Mouse (Mus musculus): ENCODE measurements around the gene Dpm3. TPM values are rescaled to one million over a fixed set of nuclear protein-coding genes. Genes with fewer than 3 reads are reported as not detected.
A peak's percentile ranks its signal among the peaks of the same experiment; 100 is the strongest.

Gene Dpm3
- total and polyA plus RNA-seq, 3 experiments, result 237 to 271 TPM; not detected in 1

DNA sequence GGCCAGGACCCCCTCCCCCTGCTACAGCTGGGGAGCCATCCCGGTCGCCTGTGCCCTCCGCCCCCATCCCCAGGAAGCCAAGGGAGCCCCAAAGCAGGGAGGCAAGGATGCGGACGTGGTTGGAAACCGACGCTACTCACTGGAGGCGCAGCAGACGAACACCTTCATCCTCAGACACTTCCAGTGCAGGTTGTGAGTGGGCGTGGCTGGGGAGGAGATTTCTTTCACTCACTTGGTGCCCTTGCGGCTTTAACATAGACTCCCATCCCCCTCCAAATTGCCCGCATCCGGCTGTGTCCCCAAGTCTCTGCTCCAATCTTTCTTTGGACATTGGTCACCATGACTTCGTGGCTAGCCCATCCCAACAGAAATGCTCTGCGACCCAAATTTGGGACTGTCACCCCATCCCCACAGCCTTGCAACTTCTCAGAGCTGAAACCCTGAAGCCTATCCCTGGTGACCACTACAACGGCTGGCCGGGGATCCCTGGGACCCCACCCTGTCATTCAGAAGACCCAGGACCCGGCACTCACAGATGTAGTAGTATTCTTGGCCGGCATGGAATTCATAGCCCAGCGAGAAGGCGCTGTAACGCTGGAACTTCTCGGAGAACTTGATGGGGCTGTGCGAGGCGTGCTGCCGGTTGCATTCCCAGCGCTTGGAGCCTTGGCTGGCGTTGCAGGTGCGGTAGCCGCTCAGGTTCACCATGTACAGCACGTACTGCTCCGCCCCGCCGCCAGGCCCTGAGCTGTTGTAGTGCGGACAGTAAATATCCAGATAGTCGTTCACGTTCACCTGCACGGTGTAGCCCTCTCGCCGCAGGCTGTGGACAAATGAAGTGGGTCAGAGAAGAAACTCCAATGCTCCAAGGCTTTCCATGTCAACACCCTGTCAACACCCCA, 57.0 kb downstream of the Dpm3 start:
- Histone ChIP-seq H3K27me3 (ENCODE audit: control insufficient read depth in 1 of 2, insufficient read depth in 2 of 2, low read length in 2 of 2) (peaks cover 19 to 28% of the 10 kb centered on the region in 2 experiments), H3K4me3 (ENCODE audit: control insufficient read depth in 1 of 2, insufficient read depth in 1 of 2, low read depth in 2 of 2, low read length in 2 of 2) (no peak overlapping the region), H3K27ac (ENCODE audit: control insufficient read depth, low read depth, low read length) (no peak overlapping the region), H3K9me3 (replicated peaks; ENCODE audit: insufficient read depth, low read length) (no peaks in the 10 kb centered on the region), H3K9ac (ENCODE audit: control insufficient read depth, low read depth, low read length, poor library complexity, severe bottlenecking) (no peak overlapping the region), H3K79me2 (ENCODE audit: control insufficient read depth, insufficient read depth, low read length, poor library complexity) (no peaks in the 10 kb centered on the region), H3K36me3 (ENCODE audit: control insufficient read depth in 1 of 2, insufficient read depth in 2 of 2, low read length in 2 of 2) (no peaks in the 10 kb centered on the region), H3K4me1 (ENCODE audit: control insufficient read depth in 1 of 2, insufficient read depth in 2 of 2, low read length in 2 of 2) (no peaks in the 10 kb centered on the region; a peak in 1 of 4 replicates)
- DNase-seq (ENCODE audit: low read depth, low spot score), result peak; percentile 31
- no peak for TF ChIP-seq POLR2AphosphoS5 (IDR thresholded peaks at IDR 0.05; ENCODE audit: borderline replicate concordance, low read depth, low read length)

Other genes starting within 250 kb of the Dpm3 start
- gene Rusc1, start 166.0 kb upstream of the Dpm3 start, total RNA-seq (2012; rRNA removed), result 32.2 and 40.8 TPM in 2 replicates
- 10 to 100 TPM in 1 of 2 experiments, not detected in 1; 58.9 TPM for gene Rusc1, start 166.0 kb upstream of the Dpm3 start, polyA plus RNA-seq (2012; ENCODE audit: insufficient read depth in 1 of 2, insufficient read length in 2 of 2, low read depth in 1 of 2, low replicate concordance in 2 of 2, missing spikeins in 1 of 2)
- gene Gm43738, start 158.3 kb upstream of the Dpm3 start, total RNA-seq (2012; rRNA removed), result not detected in 2 replicates
- not detected for gene Gm43738, start 158.3 kb upstream of the Dpm3 start, polyA plus RNA-seq (2012; ENCODE audit: insufficient read depth in 1 of 2, insufficient read length in 2 of 2, low read depth in 1 of 2, low replicate concordance in 2 of 2, missing spikeins in 1 of 2)
- 239 and 267 TPM in 2 replicates for gene Fdps, start 157.4 kb upstream of the Dpm3 start, total RNA-seq (2012; rRNA removed)
- 100 to 1,000 TPM in 1 of 2 experiments, not detected in 1; 226 TPM for gene Fdps, start 157.4 kb upstream of the Dpm3 start, polyA plus RNA-seq (2012; ENCODE audit: insufficient read depth in 1 of 2, insufficient read length in 2 of 2, low read depth in 1 of 2, low replicate concordance in 2 of 2, missing spikeins in 1 of 2)
- 41.1 and 53.2 TPM in 2 replicates for gene Pklr, start 123.2 kb upstream of the Dpm3 start, total RNA-seq (2012; rRNA removed)
- gene Pklr, start 123.2 kb upstream of the Dpm3 start, polyA plus RNA-seq (2012; ENCODE audit: insufficient read depth in 1 of 2, insufficient read length in 2 of 2, low read depth in 1 of 2, low replicate concordance in 2 of 2, missing spikeins in 1 of 2), result 100 to 1,000 TPM; 133 to 185 TPM
- 4.0 TPM in 2 replicates for gene Hcn3, start 99.2 kb upstream of the Dpm3 start, total RNA-seq (2012; rRNA removed)
- 1 to 10 TPM in 1 of 2 experiments, not detected in 1; 7.4 TPM for gene Hcn3, start 99.2 kb upstream of the Dpm3 start, polyA plus RNA-seq (2012; ENCODE audit: insufficient read depth in 1 of 2, insufficient read length in 2 of 2, low read depth in 1 of 2, low replicate concordance in 2 of 2, missing spikeins in 1 of 2)
- gene Clk2, start 94.6 kb upstream of the Dpm3 start, total RNA-seq (2012; rRNA removed), result 27.5 and 28.2 TPM in 2 replicates
- 100 to 1,000 TPM in 1 of 2 experiments, 10 to 100 TPM in 1; 83.6 to 138 TPM for gene Clk2, start 94.6 kb upstream of the Dpm3 start, polyA plus RNA-seq (2012; ENCODE audit: insufficient read depth in 1 of 2, insufficient read length in 2 of 2, low read depth in 1 of 2, low replicate concordance in 2 of 2, missing spikeins in 1 of 2)
- 78.1 and 101 TPM in 2 replicates for gene Scamp3, start 81.9 kb upstream of the Dpm3 start, total RNA-seq (2012; rRNA removed)
- 100 to 1,000 TPM in 1 of 2 experiments, not detected in 1; 287 TPM for gene Scamp3, start 81.9 kb upstream of the Dpm3 start, polyA plus RNA-seq (2012; ENCODE audit: insufficient read depth in 1 of 2, insufficient read length in 2 of 2, low read depth in 1 of 2, low replicate concordance in 2 of 2, missing spikeins in 1 of 2)
- 6.2 and 7.0 TPM in 2 replicates for gene Fam189b, start 76.2 kb upstream of the Dpm3 start, total RNA-seq (2012; rRNA removed)
- gene Fam189b, start 76.2 kb upstream of the Dpm3 start, polyA plus RNA-seq (2012; ENCODE audit: insufficient read depth in 1 of 2, insufficient read length in 2 of 2, low read depth in 1 of 2, low replicate concordance in 2 of 2, missing spikeins in 1 of 2), result 10 to 100 TPM in 1 of 2 experiments, not detected in 1; 35.3 TPM
- 42.8 and 49.1 TPM in 2 replicates for gene Gba, start 56.4 kb upstream of the Dpm3 start, total RNA-seq (2012; rRNA removed)
- gene Gba, start 56.4 kb upstream of the Dpm3 start, polyA plus RNA-seq (2012; ENCODE audit: insufficient read depth in 1 of 2, insufficient read length in 2 of 2, low read depth in 1 of 2, low replicate concordance in 2 of 2, missing spikeins in 1 of 2), result 10 to 100 TPM in 1 of 2 experiments, not detected in 1; 55.0 TPM
- 1.8 and 3.4 TPM in 2 replicates for gene Thbs3, start 44.2 kb upstream of the Dpm3 start, total RNA-seq (2012; rRNA removed)
- gene Thbs3, start 44.2 kb upstream of the Dpm3 start, polyA plus RNA-seq (2012; ENCODE audit: insufficient read depth in 1 of 2, insufficient read length in 2 of 2, low read depth in 1 of 2, low replicate concordance in 2 of 2, missing spikeins in 1 of 2), result 1 to 10 TPM in 1 of 2 experiments, not detected in 1; 4.9 TPM
- 312 and 314 TPM in 2 replicates for gene Mtx1, start 32.3 kb upstream of the Dpm3 start, total RNA-seq (2012; rRNA removed)
- gene Mtx1, start 32.3 kb upstream of the Dpm3 start, polyA plus RNA-seq (2012; ENCODE audit: insufficient read depth in 1 of 2, insufficient read length in 2 of 2, low read depth in 1 of 2, low replicate concordance in 2 of 2, missing spikeins in 1 of 2), result 100 to 1,000 TPM in 1 of 2 experiments, not detected in 1; 369 TPM
- 0.04 and 0.13 TPM in 2 replicates for gene Muc1, start 30.3 kb upstream of the Dpm3 start, total RNA-seq (2012; rRNA removed)
- gene Muc1, start 30.3 kb upstream of the Dpm3 start, polyA plus RNA-seq (2012; ENCODE audit: insufficient read depth in 1 of 2, insufficient read length in 2 of 2, low read depth in 1 of 2, low replicate concordance in 2 of 2, missing spikeins in 1 of 2), result 1 to 10 TPM in 1 of 2 experiments, not detected in 1; 1.1 TPM
- gene Krtcap2, start 13.4 kb upstream of the Dpm3 start, total RNA-seq (2012; rRNA removed), result 171 and 180 TPM in 2 replicates
- 100 to 1,000 TPM in 1 of 2 experiments, not detected in 1; 497 TPM for gene Krtcap2, start 13.4 kb upstream of the Dpm3 start, polyA plus RNA-seq (2012; ENCODE audit: insufficient read depth in 1 of 2, insufficient read length in 2 of 2, low read depth in 1 of 2, low replicate concordance in 2 of 2, missing spikeins in 1 of 2)
- 2.4 and 3.3 TPM in 2 replicates for gene Trim46, start 13.0 kb upstream of the Dpm3 start, total RNA-seq (2012; rRNA removed)
- 1 to 10 TPM in 1 of 2 experiments, not detected in 1; 7.7 TPM for gene Trim46, start 13.0 kb upstream of the Dpm3 start, polyA plus RNA-seq (2012; ENCODE audit: insufficient read depth in 1 of 2, insufficient read length in 2 of 2, low read depth in 1 of 2, low replicate concordance in 2 of 2, missing spikeins in 1 of 2)
- 17.2 and 22.5 TPM in 2 replicates for gene Slc50a1, start 11.2 kb downstream of the Dpm3 start, total RNA-seq (2012; rRNA removed)
- gene Slc50a1, start 11.2 kb downstream of the Dpm3 start, polyA plus RNA-seq (2012; ENCODE audit: insufficient read depth in 1 of 2, insufficient read length in 2 of 2, low read depth in 1 of 2, low replicate concordance in 2 of 2, missing spikeins in 1 of 2), result 10 to 100 TPM in 1 of 2 experiments, not detected in 1; 45.9 TPM
- not detected in 2 replicates for gene Efna1, start 21.8 kb downstream of the Dpm3 start, total RNA-seq (2012; rRNA removed)
- not detected for gene Efna1, start 21.8 kb downstream of the Dpm3 start, polyA plus RNA-seq (2012; ENCODE audit: insufficient read depth in 1 of 2, insufficient read length in 2 of 2, low read depth in 1 of 2, low replicate concordance in 2 of 2, missing spikeins in 1 of 2)
- gene Efna3, start 63.6 kb downstream of the Dpm3 start, total RNA-seq (2012; rRNA removed), result 0.54 and 0.78 TPM in 2 replicates
- 1 to 10 TPM in 1 of 2 experiments, not detected in 1; 1.2 TPM for gene Efna3, start 63.6 kb downstream of the Dpm3 start, polyA plus RNA-seq (2012; ENCODE audit: insufficient read depth in 1 of 2, insufficient read length in 2 of 2, low read depth in 1 of 2, low replicate concordance in 2 of 2, missing spikeins in 1 of 2)
- 1.4 and 1.9 TPM in 2 replicates for gene Efna4, start 78.7 kb downstream of the Dpm3 start, total RNA-seq (2012; rRNA removed)
- gene Efna4, start 78.7 kb downstream of the Dpm3 start, polyA plus RNA-seq (2012; ENCODE audit: insufficient read depth in 1 of 2, insufficient read length in 2 of 2, low read depth in 1 of 2, low replicate concordance in 2 of 2, missing spikeins in 1 of 2), result 1 to 10 TPM in 1 of 2 experiments, not detected in 1; 4.5 TPM
- gene Adam15, start 90.6 kb downstream of the Dpm3 start, total RNA-seq (2012; rRNA removed), result 15.3 and 16.9 TPM in 2 replicates
- gene Adam15, start 90.6 kb downstream of the Dpm3 start, polyA plus RNA-seq (2012; ENCODE audit: insufficient read depth in 1 of 2, insufficient read length in 2 of 2, low read depth in 1 of 2, low replicate concordance in 2 of 2, missing spikeins in 1 of 2), result 10 to 100 TPM in 1 of 2 experiments, not detected in 1; 43.2 TPM
- gene Dcst2, start 102.6 kb downstream of the Dpm3 start, total RNA-seq (2012; rRNA removed), result not detected in 2 replicates
- under 1 TPM in 1 of 2 experiments, not detected in 1; 0.06 TPM for gene Dcst2, start 102.6 kb downstream of the Dpm3 start, polyA plus RNA-seq (2012; ENCODE audit: insufficient read depth in 1 of 2, insufficient read length in 2 of 2, low read depth in 1 of 2, low replicate concordance in 2 of 2, missing spikeins in 1 of 2)
- 0.08 TPM in 1 of 2 replicates, not detected in the other for gene Dcst1, start 105.9 kb downstream of the Dpm3 start, total RNA-seq (2012; rRNA removed)
- under 1 TPM in 1 of 2 experiments, not detected in 1; 0.29 TPM for gene Dcst1, start 105.9 kb downstream of the Dpm3 start, polyA plus RNA-seq (2012; ENCODE audit: insufficient read depth in 1 of 2, insufficient read length in 2 of 2, low read depth in 1 of 2, low replicate concordance in 2 of 2, missing spikeins in 1 of 2)
- 8.1 and 8.5 TPM in 2 replicates for gene Zbtb7b, start 135.4 kb downstream of the Dpm3 start, total RNA-seq (2012; rRNA removed)
- gene Zbtb7b, start 135.4 kb downstream of the Dpm3 start, polyA plus RNA-seq (2012; ENCODE audit: insufficient read depth in 1 of 2, insufficient read length in 2 of 2, low read depth in 1 of 2, low replicate concordance in 2 of 2, missing spikeins in 1 of 2), result 10 to 100 TPM in 1 of 2 experiments, not detected in 1; 20.1 TPM
- not detected in 2 replicates for gene Lenep, start 143.4 kb downstream of the Dpm3 start, total RNA-seq (2012; rRNA removed)
- gene Lenep, start 143.4 kb downstream of the Dpm3 start, polyA plus RNA-seq (2012; ENCODE audit: insufficient read depth in 1 of 2, insufficient read length in 2 of 2, low read depth in 1 of 2, low replicate concordance in 2 of 2, missing spikeins in 1 of 2), result not detected
- gene Flad1, start 152.5 kb downstream of the Dpm3 start, total RNA-seq (2012; rRNA removed), result 38.0 and 42.9 TPM in 2 replicates
- gene Flad1, start 152.5 kb downstream of the Dpm3 start, polyA plus RNA-seq (2012; ENCODE audit: insufficient read depth in 1 of 2, insufficient read length in 2 of 2, low read depth in 1 of 2, low replicate concordance in 2 of 2, missing spikeins in 1 of 2), result 10 to 100 TPM in 1 of 2 experiments, not detected in 1; 54.2 TPM
- gene Cks1b, start 159.0 kb downstream of the Dpm3 start, total RNA-seq (2012; rRNA removed), result 271 and 292 TPM in 2 replicates
- 100 to 1,000 TPM; 177 to 438 TPM for gene Cks1b, start 159.0 kb downstream of the Dpm3 start, polyA plus RNA-seq (2012; ENCODE audit: insufficient read depth in 1 of 2, insufficient read length in 2 of 2, low read depth in 1 of 2, low replicate concordance in 2 of 2, missing spikeins in 1 of 2)
- gene Shc1, start 159.1 kb downstream of the Dpm3 start, total RNA-seq (2012; rRNA removed), result 41.9 and 49.2 TPM in 2 replicates
- gene Shc1, start 159.1 kb downstream of the Dpm3 start, polyA plus RNA-seq (2012; ENCODE audit: insufficient read depth in 1 of 2, insufficient read length in 2 of 2, low read depth in 1 of 2, low replicate concordance in 2 of 2, missing spikeins in 1 of 2), result 10 to 100 TPM in 1 of 2 experiments, not detected in 1; 79.8 TPM
- gene Pygo2, start 170.9 kb downstream of the Dpm3 start, total RNA-seq (2012; rRNA removed), result 50.8 and 61.1 TPM in 2 replicates
- 10 to 100 TPM in 1 of 2 experiments, not detected in 1; 50.3 TPM for gene Pygo2, start 170.9 kb downstream of the Dpm3 start, polyA plus RNA-seq (2012; ENCODE audit: insufficient read depth in 1 of 2, insufficient read length in 2 of 2, low read depth in 1 of 2, low replicate concordance in 2 of 2, missing spikeins in 1 of 2)
- gene Pbxip1, start 177.3 kb downstream of the Dpm3 start, total RNA-seq (2012; rRNA removed), result 4.8 and 7.6 TPM in 2 replicates
- gene Pbxip1, start 177.3 kb downstream of the Dpm3 start, polyA plus RNA-seq (2012; ENCODE audit: insufficient read depth in 1 of 2, insufficient read length in 2 of 2, low read depth in 1 of 2, low replicate concordance in 2 of 2, missing spikeins in 1 of 2), result 10 to 100 TPM in 1 of 2 experiments, not detected in 1; 10.7 TPM
- 53.6 and 63.6 TPM in 2 replicates for gene Pmvk, start 195.2 kb downstream of the Dpm3 start, total RNA-seq (2012; rRNA removed)
- gene Pmvk, start 195.2 kb downstream of the Dpm3 start, polyA plus RNA-seq (2012; ENCODE audit: insufficient read depth in 1 of 2, insufficient read length in 2 of 2, low read depth in 1 of 2, low replicate concordance in 2 of 2, missing spikeins in 1 of 2), result 10 to 100 TPM in 1 of 2 experiments, not detected in 1; 75.7 TPM

Measured in MEL (cell line).